Mouse (Mus musculus) thymus, adult 2 months (tissue): ENCODE data around the gene Kirrel3.

Experiments used
- CTCF ChIP-seq: fragments of 200-500 bp; IDR thresholded peaks from 2 replicates; pipeline ENCODE4 v1.5.1; 2012; ENCODE audit warnings: mild to moderate bottlenecking, control low read depth, low read length, moderate library complexity, borderline replicate concordance; ENCODE audit not compliant: control insufficient read depth, poor library complexity, insufficient read depth; ENCODE audit errors: extremely low read depth
- POLR2A ChIP-seq: fragments of 200-500 bp; IDR thresholded peaks from 2 replicates; pipeline ENCODE4 v1.6.1; 2012; ENCODE audit warnings: mild to moderate bottlenecking, low read length, control low read depth, moderate library complexity; ENCODE audit not compliant: control insufficient read depth, poor library complexity, insufficient read depth; ENCODE audit errors: extremely low read depth

DNA sequence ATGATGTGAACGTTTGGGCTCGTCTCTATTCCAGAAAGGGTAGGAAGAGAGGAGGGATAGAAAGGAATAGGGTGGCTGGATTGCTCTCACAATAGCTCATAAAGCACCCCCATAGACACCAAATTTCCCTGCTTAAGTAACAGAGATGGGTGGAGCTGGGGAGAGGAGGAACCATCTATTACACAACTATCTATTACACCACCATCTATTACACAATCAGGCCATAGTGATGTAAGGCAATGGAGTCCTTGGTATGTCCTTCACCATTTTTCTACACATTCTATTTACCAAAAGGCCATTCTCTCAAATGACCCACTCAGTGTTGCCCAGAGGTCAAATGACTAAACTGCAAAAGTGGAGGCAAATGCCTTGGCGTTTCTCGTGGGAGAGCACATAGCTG, 119.2 kb downstream of the Kirrel3 start:
- TF ChIP-seq POLR2A (no peak), CTCF (no peak)
